Mouse (Mus musculus) liver, adult (tissue): Measurements from ENCODE around the gene Tef.

Experiments
- GATA4 ChIP-seq: IDR thresholded peaks from 2 replicates; pipeline ENCODE4 v1.6.1; 2014; ENCODE audit warnings: mild to moderate bottlenecking, low read length; ENCODE audit not compliant: insufficient replicate concordance

Gene Tef

DNA sequence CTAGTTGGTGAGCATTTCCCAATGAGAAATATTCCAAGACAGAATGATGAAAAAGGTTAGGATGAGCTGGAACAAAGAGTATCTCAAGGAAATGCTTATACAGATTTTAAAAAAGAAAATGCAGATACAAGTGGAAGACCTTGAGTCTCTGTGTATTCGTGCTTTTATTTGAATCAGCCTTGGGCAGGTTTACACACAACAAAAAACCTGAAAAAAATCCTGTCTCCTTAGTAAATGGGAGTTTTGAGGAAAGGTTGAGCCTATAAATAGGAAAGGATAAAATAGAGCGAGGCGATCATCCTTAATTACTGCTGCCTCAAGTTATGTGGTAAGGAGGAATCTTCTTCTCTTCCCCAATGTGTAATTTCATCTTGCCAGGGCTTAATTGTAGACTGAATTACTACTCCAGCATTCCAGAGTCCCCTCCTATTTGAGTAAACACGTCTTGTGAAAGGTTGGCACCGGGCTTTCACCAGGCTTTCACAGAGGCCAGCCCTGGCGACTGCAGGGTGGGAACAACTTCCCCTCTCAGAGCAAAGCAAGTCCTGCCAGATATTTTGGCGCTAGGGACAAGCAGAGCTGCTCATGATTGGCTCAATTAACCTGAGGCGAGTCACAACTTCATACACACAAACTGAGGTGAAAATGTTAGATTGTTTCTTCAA lies 58.4 kb downstream of the Tef start:
- no peak for TF ChIP-seq GATA4

DNA sequence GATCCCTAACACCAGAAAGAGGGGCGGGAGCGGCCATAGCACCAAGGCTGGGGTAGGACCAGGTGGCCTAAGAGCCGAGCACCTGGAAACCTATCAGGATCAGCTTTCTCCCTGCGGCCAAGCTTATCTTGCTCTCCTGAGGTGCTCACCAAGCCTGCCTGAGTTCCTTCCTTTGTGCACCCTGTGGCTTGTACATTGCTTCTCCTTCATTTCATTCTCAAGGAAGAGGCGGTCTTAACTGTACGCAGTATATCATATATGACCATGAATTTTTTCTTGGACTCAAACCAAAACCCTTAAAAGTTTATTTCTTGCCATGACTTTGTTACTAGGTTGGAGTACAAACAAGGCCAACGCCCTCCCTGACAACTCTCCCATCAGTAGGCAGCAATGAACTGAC lies 62.0 kb downstream of the Tef start:
- no peak for TF ChIP-seq GATA4

DNA sequence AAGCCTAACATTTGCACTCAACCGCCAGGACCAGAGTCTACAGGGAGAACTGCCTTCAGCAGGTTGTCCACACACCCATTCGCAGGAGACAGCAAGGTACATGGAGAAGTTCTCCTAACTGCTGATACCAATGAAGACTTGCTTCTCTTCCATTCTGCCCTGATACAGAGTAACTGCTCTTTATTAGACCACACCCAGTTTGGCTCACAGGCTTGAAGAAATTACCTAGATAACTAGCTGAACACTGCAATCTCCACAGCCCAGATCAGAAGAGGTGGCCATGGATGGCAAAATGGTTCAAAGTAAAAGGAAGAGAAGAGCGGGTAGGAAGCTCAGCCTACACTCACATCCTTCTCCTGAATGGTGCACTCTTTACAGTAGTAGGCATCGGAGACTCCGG lies 67.8 kb downstream of the Tef start:
- no peak for TF ChIP-seq GATA4

DNA sequence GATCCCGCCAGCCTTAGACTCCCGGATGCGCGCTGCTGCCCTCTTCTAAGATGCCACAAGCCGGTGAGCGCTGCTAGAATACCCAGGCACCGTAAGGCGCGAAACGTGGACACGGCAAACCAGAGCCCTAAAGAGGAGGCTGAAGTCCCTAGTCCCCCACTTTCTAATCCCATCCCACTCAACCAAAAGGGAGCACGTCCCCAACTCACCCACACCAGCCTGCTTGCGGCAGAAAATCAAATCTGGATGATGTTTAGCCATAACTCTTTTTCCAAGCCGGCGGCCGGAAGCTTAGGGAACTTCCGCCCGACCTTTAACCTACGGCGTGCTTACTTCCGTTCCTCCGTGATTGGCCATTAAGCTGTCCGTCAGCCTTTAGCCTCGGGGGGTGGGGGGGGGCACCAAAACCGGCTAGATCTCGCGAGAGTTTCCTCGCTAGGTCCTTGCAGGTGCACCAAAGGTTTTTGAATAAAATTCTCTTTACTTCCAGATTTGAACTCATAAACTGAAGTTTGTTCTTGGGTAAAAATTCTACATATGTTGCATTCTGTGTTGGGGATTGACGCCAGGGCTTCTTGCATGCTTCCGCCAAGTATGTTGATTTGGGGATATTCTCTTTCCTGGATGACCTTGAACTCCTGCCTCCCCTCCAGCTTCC lies 69.5 kb downstream of the Tef start, which contains the start of gene Phf5a:
Phf5a (minus strand) TSS at position 308 of the 658 bp plus-strand sequence.
- TF ChIP-seq GATA4: no peak

GRCm38 (mm10) chr15:81872262-81873136 lies 70.3 kb downstream of the Tef start, which contains the start of gene Aco2:
Gene Aco2, plus strand, starts transcription at chr15:81872309.
- TF ChIP-seq GATA4: peak; percentile 95; the same call in 1 of the 2 replicates
